Mouse (Mus musculus) liver, embryonic 14.5 days (tissue): ENCODE results near the gene Gimap7. TPM values are rescaled to one million over a fixed set of nuclear protein-coding genes. Genes with fewer than 3 reads are reported as not detected.

Source experiments
- ATAC-seq: fragments of 200-750 bp; cut with Nextera tagmentation; 2 replicates; pipeline ENCODE4 v1.8.0; 2017; ENCODE audit warnings: moderate number of reproducible peaks, mild to moderate bottlenecking, moderate library complexity; ENCODE audit not compliant: insufficient read depth
- DNase-seq, 3 experiments: peaks; one replicate each; pipeline ENCODE4 v3.0.0-alpha.2; 2012 to 2013; ENCODE audit warnings: low read depth in 3 of 3, low spot score in 3 of 3
- H3K27ac ChIP-seq: fragments of 300-500 bp; sonication (generic); 2 replicates; pipeline ENCODE4 v1.5.1; 2014; ENCODE audit warnings: moderate library complexity, mild to moderate bottlenecking, control low read depth, inconsistent platforms
- H3K27me3 ChIP-seq: fragments of 300-500 bp; sonication (generic); 2 replicates; pipeline ENCODE4 v1.6.1; 2014; ENCODE audit warnings: mild to moderate bottlenecking, low read length, moderate library complexity; ENCODE audit not compliant: control insufficient read depth, insufficient read depth
- H3K36me3 ChIP-seq: fragments of 300-500 bp; sonication (generic); replicated peaks from 2 replicates; pipeline ENCODE4 v1.6.1; 2014; ENCODE audit warnings: low read depth; ENCODE audit not compliant: control insufficient read depth, insufficient read depth
- H3K4me1 ChIP-seq, 2 experiments: fragments of 200-500 bp in 1 of 2; fragments of 300-500 bp in 1 of 2; sonication (generic) in 1 of 2; replicated peaks; 2 replicates each; pipeline ENCODE4 v1.6.1; 2012 to 2014; ENCODE audit warnings: antibody characterized with exemption in 1 of 2, inconsistent platforms in 1 of 2, low read length in 1 of 2; ENCODE audit not compliant: control insufficient read depth in 2 of 2, insufficient read depth in 2 of 2
- H3K4me2 ChIP-seq: fragments of 300-500 bp; sonication (generic); 2 replicates; pipeline ENCODE4 v1.6.1; 2014; ENCODE audit warnings: low read depth, mild to moderate bottlenecking, control low read depth, moderate library complexity
- H3K4me3 ChIP-seq, 2 experiments: fragments of 200-500 bp in 1 of 2; fragments of 300-500 bp in 1 of 2; sonication (generic) in 1 of 2; 2 replicates each; pipeline ENCODE4 v1.5.1; 2012 to 2014; ENCODE audit warnings: low read depth in 2 of 2, low read length in 2 of 2, mild to moderate bottlenecking in 2 of 2, control low read depth in 1 of 2, inconsistent platforms in 1 of 2, moderate library complexity in 1 of 2; ENCODE audit not compliant: insufficient read depth in 1 of 2
- H3K9ac ChIP-seq: fragments of 300-500 bp; sonication (generic); replicated peaks from 2 replicates; pipeline ENCODE4 v1.6.1; 2014; ENCODE audit warnings: mild to moderate bottlenecking, control low read depth, moderate library complexity
- H3K9me3 ChIP-seq: fragments of 300-500 bp; sonication (generic); 2 replicates; pipeline ENCODE4 v1.6.1; 2016; ENCODE audit warnings: low read length, mixed read lengths; ENCODE audit not compliant: control insufficient read depth
- CTCF ChIP-seq: IDR thresholded peaks from 2 replicates; pipeline ENCODE4 v1.5.1; 2016; ENCODE audit warnings: antibody characterized with exemption, low read depth, control low read depth
- EP300 ChIP-seq: IDR thresholded peaks from 2 replicates; pipeline ENCODE4 v1.6.1; 2016; ENCODE audit warnings: antibody characterized with exemption, low read depth
- WGBS: fragments of 180-500 bp; shearing (Covaris S2); extraction: QIAGEN DNeasy Blood & Tissue Kit; methylation state at CpG from one replicate; pipeline ENCODE4 v1.1.7; 2014; ENCODE audit not compliant: insufficient replicate concordance; 5-methylcytosine and 5-hydroxymethylcytosine counted together
- polyA plus RNA-seq, 2 experiments: library from polyadenylated mRNA; depleted of rRNA in 1 of 2; stranded (reverse) in 1 of 2; unstranded in 1 of 2; fragments of >200 nt; fragmentation: Nextera tagmentation in 1 of 2; extraction: Ambion mirVana in 1 of 2; gene quantifications; 2 replicates each; pipeline versions ENCODE4 v1.2.1 to v1.2.3; 2012 to 2014

The Gimap7 gene
- polyA plus RNA-seq, 2 experiments = 0.06 to 0.10 TPM

DNA sequence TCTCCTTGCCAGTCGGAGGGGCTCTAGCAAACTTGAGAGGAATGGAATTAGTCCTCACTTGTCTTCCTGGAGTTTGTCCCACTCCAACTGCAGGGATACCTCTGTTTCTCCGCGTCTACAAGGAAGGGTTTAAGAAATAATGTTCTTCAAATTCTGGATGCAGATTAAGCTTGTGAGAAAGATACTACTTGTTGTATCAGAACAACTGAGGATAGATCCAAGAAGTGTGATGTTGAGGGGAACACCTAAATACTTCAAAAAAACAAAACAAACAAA lies 21.3 kb downstream of the Gimap7 start:
- 40% methylated on average over 3 of the region's 3 CpGs for WGBS
- Histone ChIP-seq H3K4me2 (peak overlapping the region; percentile 6; the same call in 1 of the 2 replicates), H3K9me3 (no peaks in the 10 kb centered on the region), H3K27ac (no peak overlapping the region), H3K27me3 (no peaks in the 10 kb centered on the region), H3K9ac (no peak overlapping the region), H3K4me1 (peaks cover 0 to 14% of the 10 kb centered on the region in 2 experiments; a peak in 2 of 4 replicates), H3K4me3 (0 out of 4 replicates have a peak overlapping the region, but pooled peaks of 1 of the 2 experiments have one; percentile 3), H3K36me3 (no peaks in the 10 kb centered on the region)
- DNase-seq (no peak), ATAC-seq (no peak)
- TF ChIP-seq EP300 = no peak

DNA sequence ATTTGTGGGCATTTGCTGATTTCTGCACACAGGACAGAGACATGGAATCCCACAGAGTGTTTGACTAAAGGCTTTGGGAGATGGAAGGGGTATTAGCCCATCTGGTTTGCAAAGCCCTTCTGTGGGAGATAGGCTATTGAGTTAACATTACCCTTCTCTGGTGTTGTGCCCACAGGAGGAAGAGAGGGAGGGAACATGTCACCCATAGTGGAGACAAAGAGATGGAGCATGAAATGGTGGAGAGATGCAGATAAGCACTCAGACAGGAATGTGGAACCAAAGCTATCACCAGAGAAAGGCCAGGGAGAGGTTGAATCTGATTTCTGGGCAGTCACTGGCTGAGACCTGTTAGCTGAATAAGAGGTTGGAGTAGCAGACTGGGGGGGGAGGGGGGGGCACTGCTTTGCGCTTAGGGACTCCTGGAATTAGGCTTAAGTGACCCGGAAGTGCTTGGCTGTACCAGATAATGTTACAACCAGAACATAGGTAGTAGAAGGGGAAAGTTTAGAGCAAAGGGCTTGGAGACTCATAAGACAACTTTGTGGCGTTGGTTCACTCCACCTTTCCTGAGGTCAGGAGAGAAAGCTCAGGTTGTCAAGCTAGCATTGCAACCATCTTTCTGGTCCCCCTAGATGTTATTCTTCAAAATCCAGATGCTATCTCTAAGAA lies 22.2 kb downstream of the Gimap7 start:
- Histone ChIP-seq H3K27ac (no peak overlapping the region), H3K4me1 (peaks cover 0 to 14% of the 10 kb centered on the region in 2 experiments; a peak in 2 of 4 replicates), H3K36me3 (no peaks in the 10 kb centered on the region), H3K4me2 (no peak overlapping the region), H3K27me3 (no peaks in the 10 kb centered on the region), H3K9ac (no peak overlapping the region), H3K4me3 (no peak overlapping the region), H3K9me3 (no peaks in the 10 kb centered on the region)
- ATAC-seq = no peak
- TF ChIP-seq CTCF (no peak), EP300 (no peak)
- no peak for DNase-seq
- WGBS = 28% methylated on average over 3 of the region's 3 CpGs

DNA sequence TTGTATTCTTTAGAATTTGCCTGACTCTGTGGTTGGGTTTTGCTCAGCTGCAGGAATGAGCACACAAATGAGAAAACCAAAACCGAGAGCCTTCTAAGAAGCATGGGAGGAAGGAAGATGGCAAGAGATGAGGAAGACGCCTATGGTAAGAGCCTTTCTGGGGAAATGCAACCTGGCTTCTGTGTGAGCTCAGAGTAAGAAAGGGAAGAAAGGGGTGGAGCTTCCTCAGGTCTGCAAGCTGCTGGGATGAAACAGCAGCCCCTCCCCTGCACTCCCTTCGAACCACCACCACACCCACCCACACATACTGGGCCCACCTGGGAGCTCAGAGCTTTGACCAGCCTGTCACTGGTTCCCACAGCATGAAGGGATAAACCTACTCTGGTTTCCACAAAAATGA lies 22.9 kb downstream of the Gimap7 start:
- H3K9me3 ChIP-seq = no peaks in the 10 kb centered on the region
- H3K27ac ChIP-seq = no peak overlapping the region
- WGBS = 18% methylated on average over 3 of the region's 3 CpGs
- peaks cover 0 to 16% of the 10 kb centered on the region in 2 experiments; a peak in 2 of 4 replicates for H3K4me1 ChIP-seq
- no peak overlapping the region for H3K4me3 ChIP-seq
- no peak overlapping the region for H3K9ac ChIP-seq
- no peaks in the 10 kb centered on the region for H3K27me3 ChIP-seq
- ATAC-seq = no peak
- H3K4me2 ChIP-seq = no peak overlapping the region
- no peak for DNase-seq
- TF ChIP-seq EP300 (no peak), CTCF (no peak)
- H3K36me3 ChIP-seq = no peaks in the 10 kb centered on the region

DNA sequence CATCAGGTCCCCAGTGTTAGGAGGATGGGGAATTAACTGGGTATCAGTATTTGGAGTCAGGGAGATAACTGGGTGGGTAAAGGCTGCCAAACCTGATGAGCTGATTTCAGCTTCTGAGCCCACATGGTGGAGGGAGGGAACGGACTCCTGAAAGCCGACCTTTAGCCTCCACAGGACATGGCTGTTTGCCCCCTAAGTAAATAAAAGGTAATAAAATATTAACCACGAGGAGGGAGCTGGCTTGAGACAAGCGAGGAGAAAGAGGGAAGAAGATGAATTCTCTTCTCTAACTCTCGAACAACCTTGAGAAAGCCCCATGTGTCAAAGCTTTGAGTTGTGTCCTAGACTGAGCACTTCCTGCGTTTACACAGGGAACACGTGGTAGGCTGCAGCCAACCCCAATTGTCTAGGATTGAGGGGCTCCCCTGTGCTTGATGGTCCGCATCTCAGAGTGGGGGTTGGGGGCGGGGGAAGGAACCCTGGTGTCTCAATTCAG lies 23.3 kb downstream of the Gimap7 start:
- H3K4me2 ChIP-seq = peak overlapping the region; percentile 46
- peaks cover 0 to 18% of the 10 kb centered on the region in 2 experiments; a peak in 2 of 4 replicates for H3K4me1 ChIP-seq
- no peaks in the 10 kb centered on the region for H3K27me3 ChIP-seq
- no peak overlapping the region for H3K4me3 ChIP-seq
- TF ChIP-seq CTCF (no peak), EP300 (no peak)
- H3K9me3 ChIP-seq = no peaks in the 10 kb centered on the region
- no peaks in the 10 kb centered on the region for H3K36me3 ChIP-seq
- ATAC-seq = peak; percentile 34; the same call in 1 of the 2 replicates
- 33% methylated on average over 9 of the region's 9 CpGs for WGBS
- DNase-seq = peak in 1 of 3 experiments; percentile 7
- H3K9ac ChIP-seq = no peak overlapping the region
- H3K27ac ChIP-seq = no peak overlapping the region

DNA sequence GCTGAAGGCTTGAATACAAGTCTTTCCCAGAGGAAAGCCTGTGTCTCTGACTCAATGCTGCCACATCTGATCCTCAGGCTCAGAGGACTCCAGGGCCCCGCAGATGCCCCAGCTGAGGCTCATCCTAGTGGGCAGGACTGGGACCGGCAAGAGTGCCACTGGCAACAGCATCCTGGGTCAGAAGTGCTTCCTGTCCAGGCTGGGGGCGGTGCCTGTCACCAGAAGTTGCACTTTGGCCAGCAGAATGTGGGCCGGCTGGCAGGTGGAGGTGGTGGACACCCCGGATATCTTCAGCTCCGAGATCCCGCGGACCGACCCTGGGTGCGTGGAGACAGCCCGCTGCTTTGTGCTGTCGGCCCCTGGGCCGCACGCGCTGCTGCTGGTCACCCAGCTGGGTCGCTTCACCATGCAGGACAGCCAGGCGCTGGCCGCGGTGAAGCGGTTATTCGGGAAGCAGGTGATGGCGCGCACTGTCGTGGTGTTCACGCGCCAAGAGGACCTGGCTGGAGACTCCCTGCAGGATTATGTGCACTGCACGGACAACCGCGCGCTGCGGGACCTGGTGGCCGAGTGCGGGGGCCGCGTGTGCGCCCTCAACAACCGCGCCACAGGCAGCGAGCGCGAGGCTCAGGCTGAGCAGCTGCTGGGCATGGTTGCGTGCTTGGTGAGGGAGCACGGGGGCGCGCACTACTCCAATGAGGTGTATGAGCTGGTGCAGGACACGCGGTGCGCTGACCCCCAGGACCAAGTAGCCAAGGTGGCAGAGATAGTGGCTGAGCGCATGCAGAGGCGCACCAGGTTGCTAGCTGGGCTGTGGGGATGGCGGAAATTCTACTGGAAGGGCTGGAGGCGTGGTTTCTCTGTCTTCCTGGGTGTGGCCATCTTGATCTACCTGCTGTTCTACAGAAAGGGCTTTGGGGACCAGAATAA lies 24.3 kb downstream of the Gimap7 start:
- WGBS = 52% methylated on average over 52 of the region's 52 CpGs
- Histone ChIP-seq H3K4me1 (peaks cover 0 to 26% of the 10 kb centered on the region in 2 experiments; a peak in 2 of 4 replicates), H3K4me3 (peak overlapping the region; percentile 26 to 52), H3K36me3 (no peaks in the 10 kb centered on the region), H3K9ac (no peak overlapping the region), H3K4me2 (peak overlapping the region; percentile 46), H3K27me3 (no peaks in the 10 kb centered on the region), H3K27ac (no peak overlapping the region), H3K9me3 (no peaks in the 10 kb centered on the region)
- TF ChIP-seq EP300 (no peak), CTCF (no peak)
- peak; percentile 43 for ATAC-seq
- no peak for DNase-seq
